Mouse (Mus musculus) kidney, postnatal 0 days (tissue): ENCODE data around the gene Coro2a. TPM values are rescaled to one million over a fixed set of nuclear protein-coding genes. Genes with fewer than 3 reads are reported as not detected.
"Not testable (repeated sequence)": the region's sequence is repeated elsewhere in the genome, so short reads cannot be mapped to it uniquely, and the experiment has no call there.

Source experiments
- ATAC-seq: fragments of 200-750 bp; cut with Nextera tagmentation; replicated peaks from 2 replicates; pipeline ENCODE4 v1.8.0; 2017; ENCODE audit warnings: low read depth, moderate number of reproducible peaks, moderate TSS enrichment, moderate library complexity; ENCODE audit not compliant: low FRiP score
- DNase-seq: peaks from one replicate; pipeline ENCODE4 v3.0.0-alpha.2; 2016; ENCODE audit warnings: low spot score
- H3K27ac ChIP-seq: fragments of 300-500 bp; sonication (generic); 2 replicates; pipeline ENCODE4 v1.5.1; 2014; ENCODE audit warnings: mild to moderate bottlenecking
- H3K27me3 ChIP-seq: fragments of 300-500 bp; sonication (generic); 2 replicates; pipeline ENCODE4 v1.6.1; 2014; ENCODE audit warnings: low read length, mixed read lengths; ENCODE audit not compliant: insufficient read depth
- H3K36me3 ChIP-seq: fragments of 300-500 bp; sonication (generic); 2 replicates; pipeline ENCODE4 v1.6.1; 2014; ENCODE audit warnings: low read length, mixed read lengths; ENCODE audit not compliant: insufficient read depth
- H3K4me1 ChIP-seq: fragments of 300-500 bp; sonication (generic); replicated peaks from 2 replicates; pipeline ENCODE4 v1.6.1; 2014; ENCODE audit warnings: antibody characterized with exemption, low read length, mixed read lengths; ENCODE audit not compliant: insufficient read depth
- H3K4me2 ChIP-seq: fragments of 300-500 bp; sonication (generic); 2 replicates; pipeline ENCODE4 v1.6.1; 2014; ENCODE audit warnings: mild to moderate bottlenecking, low read length, moderate library complexity, mixed read lengths
- H3K4me3 ChIP-seq: fragments of 300-500 bp; sonication (generic); replicated peaks from 2 replicates; pipeline ENCODE4 v1.5.1; 2014; ENCODE audit warnings: low read depth, low read length
- H3K9ac ChIP-seq: fragments of 300-500 bp; sonication (generic); 2 replicates; pipeline ENCODE4 v1.6.1; 2014; ENCODE audit warnings: low read depth, low read length
- H3K9me3 ChIP-seq: fragments of 300-500 bp; sonication (generic); replicated peaks from 2 replicates; pipeline ENCODE4 v1.6.1; 2016; ENCODE audit warnings: low read length, inconsistent platforms, mixed read lengths
- CTCF ChIP-seq: IDR thresholded peaks from 2 replicates; pipeline ENCODE4 v1.5.1; 2016; ENCODE audit warnings: antibody characterized with exemption, low read depth, mild to moderate bottlenecking, moderate library complexity
- WGBS: fragments of 180-500 bp; shearing (Covaris S2); extraction: QIAGEN DNeasy Blood & Tissue Kit; methylation state at CpG from one replicate; pipeline ENCODE4 v1.1.7; 2014; 5-methylcytosine and 5-hydroxymethylcytosine counted together
- polyA plus RNA-seq: library from polyadenylated mRNA; unstranded; fragments of >200 nt; fragmentation: Nextera tagmentation; extraction: Ambion mirVana; gene quantifications from 2 replicates; pipeline ENCODE4 v1.2.1, GENCODE M21; 2015

The Coro2a gene
- polyA plus RNA-seq, 1 experiment from 2014 or later = 2.9 TPM

GRCm38 (mm10) chr4:46589151-46589550, 12.9 kb downstream of the Coro2a start:
- 73% methylated on average over 8 of the region's 8 CpGs for WGBS
- ATAC-seq (no peak), DNase-seq (no peak)
- TF ChIP-seq CTCF = no peak
- H3K4me2 ChIP-seq = no peak overlapping the region
- H3K4me3 ChIP-seq = no peak overlapping the region
- H3K27ac ChIP-seq = no peak overlapping the region
- no peaks in the 10 kb centered on the region for H3K36me3 ChIP-seq
- no peaks in the 10 kb centered on the region for H3K27me3 ChIP-seq
- H3K9ac ChIP-seq = no peak overlapping the region
- no peaks in the 10 kb centered on the region for H3K9me3 ChIP-seq
- no peaks in the 10 kb centered on the region for H3K4me1 ChIP-seq

GRCm38 (mm10) chr4:46586473-46586872, 15.5 kb downstream of the Coro2a start:
- Histone ChIP-seq H3K27ac (no peak overlapping the region), H3K9me3 (no peaks in the 10 kb centered on the region), H3K27me3 (no peaks in the 10 kb centered on the region), H3K9ac (no peak overlapping the region), H3K4me1 (no peaks in the 10 kb centered on the region), H3K4me2 (no peak overlapping the region), H3K4me3 (no peak overlapping the region), H3K36me3 (no peaks in the 10 kb centered on the region)
- DNase-seq (no peak), ATAC-seq (no peak)
- 85% methylated on average over 4 of the region's 4 CpGs for WGBS
- no peak for TF ChIP-seq CTCF

- Histone ChIP-seq H3K4me2 (no peak overlapping the region), H3K27me3 (no peaks in the 10 kb centered on the region), H3K4me1 (no peaks in the 10 kb centered on the region), H3K9ac (no peak overlapping the region), H3K27ac (no peak overlapping the region), H3K9me3 (no peaks in the 10 kb centered on the region), H3K4me3 (no peak overlapping the region), H3K36me3 (no peaks in the 10 kb centered on the region)
- 78% methylated on average over 8 of the region's 8 CpGs for WGBS
- no peak for TF ChIP-seq CTCF
- DNase-seq (no peak), ATAC-seq (no peak)
Measured at GRCm38 (mm10) chr4:46585811-46586190, 16.2 kb downstream of the Coro2a start.

- ATAC-seq (no peak), DNase-seq (no peak)
- no peak overlapping the region for H3K27ac ChIP-seq
- WGBS = 64% methylated on average over 13 of the region's 13 CpGs
- H3K36me3 ChIP-seq = no peaks in the 10 kb centered on the region
- H3K4me2 ChIP-seq = no peak overlapping the region
- TF ChIP-seq CTCF = no peak
- H3K9ac ChIP-seq = no peak overlapping the region
- no peak overlapping the region for H3K4me3 ChIP-seq
- H3K27me3 ChIP-seq = no peaks in the 10 kb centered on the region
- H3K9me3 ChIP-seq = no peaks in the 10 kb centered on the region
- no peaks in the 10 kb centered on the region for H3K4me1 ChIP-seq
Measured at GRCm38 (mm10) chr4:46585041-46585810, 16.8 kb downstream of the Coro2a start.

GRCm38 (mm10) chr4:46584536-46584935, 17.5 kb downstream of the Coro2a start:
- not testable (repeated sequence) for DNase-seq, H3K36me3 ChIP-seq, H3K4me3 ChIP-seq, ATAC-seq, H3K27ac ChIP-seq, H3K4me2 ChIP-seq, H3K9me3 ChIP-seq, H3K9ac ChIP-seq, H3K4me1 ChIP-seq, H3K27me3 ChIP-seq
- WGBS = 17% methylated on average over 3 of the region's 3 CpGs

GRCm38 (mm10) chr4:46584084-46584483, 17.9 kb downstream of the Coro2a start:
- not testable (repeated sequence) for H3K27me3 ChIP-seq, H3K4me2 ChIP-seq

GRCm38 (mm10) chr4:46582024-46582423, 20.0 kb downstream of the Coro2a start:
- H3K27me3 ChIP-seq, H3K4me3 ChIP-seq: not testable (repeated sequence)

More at GRCm38 (mm10) chr4:46584084-46584483, 17.9 kb downstream of the Coro2a start:
- not testable (repeated sequence) for H3K4me3 ChIP-seq, H3K36me3 ChIP-seq, H3K9ac ChIP-seq, DNase-seq, H3K9me3 ChIP-seq, H3K4me1 ChIP-seq, ATAC-seq, H3K27ac ChIP-seq
- WGBS = 56% methylated on average over 2 of the region's 6 CpGs

GRCm38 (mm10) chr4:46581577-46581976, 20.4 kb downstream of the Coro2a start:
- not testable (repeated sequence) for H3K27ac ChIP-seq, H3K27me3 ChIP-seq, H3K36me3 ChIP-seq, H3K4me3 ChIP-seq, H3K4me1 ChIP-seq, H3K9ac ChIP-seq, DNase-seq, H3K9me3 ChIP-seq, ATAC-seq, H3K4me2 ChIP-seq
- WGBS = 90% methylated on average over 22 of the region's 22 CpGs

More at GRCm38 (mm10) chr4:46582024-46582423, 20.0 kb downstream of the Coro2a start:
- WGBS = 93% methylated on average over 9 of the region's 9 CpGs
- not testable (repeated sequence) for H3K9ac ChIP-seq, H3K36me3 ChIP-seq, H3K9me3 ChIP-seq, ATAC-seq, DNase-seq, H3K4me2 ChIP-seq, H3K4me1 ChIP-seq, H3K27ac ChIP-seq

GRCm38 (mm10) chr4:46580799-46581243, 21.2 kb downstream of the Coro2a start:
- not testable (repeated sequence) for ATAC-seq, H3K27me3 ChIP-seq, H3K9me3 ChIP-seq, H3K27ac ChIP-seq, H3K4me2 ChIP-seq, H3K4me3 ChIP-seq, H3K9ac ChIP-seq, DNase-seq, H3K36me3 ChIP-seq, H3K4me1 ChIP-seq
- WGBS = 92% methylated on average over 15 of the region's 15 CpGs
